ENCODE assay signal across 21 mouse cellular contexts in genomic region chr14:103647981-103648380, GRCm38 (mm10). TPM values are rescaled to one million over a fixed set of nuclear protein-coding genes. Genes with fewer than 3 reads are reported as not detected.
DNase-seq lines count a peak whose midpoint lies in the region; ATAC-seq and TF ChIP-seq lines count a peak whose summit lies in the region.
"Had no signal": no experiment of that assay in that cellular context is flagged by ENCODE, and none has a peak within 500 bp of the region (broad histone marks: within the 10 kb centered on the region; RNA-seq: fewer than 3 reads in every experiment).

No protein-coding gene starts in this region.

- DNase-seq in heart, adult 11 months: peak; percentile 9
- DNase-seq in heart, postnatal 10 days: no peak
- DNase-seq in forebrain, embryonic 11.5 days (ENCODE audit: low spot score): no peak
- DNase-seq in midbrain, embryonic 10.5 days (ENCODE audit: low spot score): no peak
- no peak for DNase-seq in lung, adult 2 months
- DNase-seq in Muller cell, postnatal 12 days (ENCODE audit: inconsistent ontology term): no peak
- DNase-seq in thymus, postnatal 10 days (ENCODE audit: low spot score in 2 of 2): no peak
- DNase-seq: adrenal gland, postnatal 14 days; heart, adult 2 months; layer of hippocampus, adult 9-11 months; liver, postnatal 0 days had no signal

- H3K4me1 ChIP-seq in forebrain, embryonic 11.5 days (replicated peaks; ENCODE audit: control insufficient read depth, insufficient read depth, low read length): peaks cover 7% of the 10 kb centered on the region
- peaks cover 54% of the 10 kb centered on the region for H3K4me1 ChIP-seq in midbrain, embryonic 10.5 days
- H3K4me1 ChIP-seq in neural tube, embryonic 15.5 days: peaks cover 34% of the 10 kb centered on the region
- H3K4me1 ChIP-seq in lung, adult 2 months (ENCODE audit: control insufficient read depth, insufficient read depth, low read length): 0 out of 2 replicates have a peak, but pooled peaks cover 2% of the 10 kb centered on the region

- no peak for ATAC-seq in forebrain, embryonic 11.5 days (replicated peaks; ENCODE audit: low FRiP score)
- no peak for ATAC-seq in neural tube, embryonic 15.5 days (ENCODE audit: low FRiP score)
- ATAC-seq: activated CD4-positive, CD25-positive, alpha-beta regulatory T cell, adult 4 months; hindbrain, postnatal 0 days; intestine, postnatal 0 days; liver, postnatal 0 days; Patski had no signal

- H3K9me3 ChIP-seq in forebrain, embryonic 11.5 days (ENCODE audit: control insufficient read depth, low read length): no peaks in the 10 kb centered on the region
- no peaks in the 10 kb centered on the region for H3K9me3 ChIP-seq in midbrain, embryonic 10.5 days (replicated peaks)
- no peaks in the 10 kb centered on the region for H3K9me3 ChIP-seq in neural tube, embryonic 15.5 days (replicated peaks)
- H3K9me3 ChIP-seq: embryonic facial prominence, embryonic 15.5 days; kidney, embryonic 15.5 days; limb, embryonic 10.5 days; megakaryocyte, embryonic 14.5 days had no signal

- H3K9ac ChIP-seq in forebrain, embryonic 11.5 days (ENCODE audit: low read length): peak overlapping the region; percentile 5; the same call in 1 of the 2 replicates
- H3K9ac ChIP-seq in neural tube, embryonic 15.5 days (replicated peaks): no peak overlapping the region
- H3K9ac ChIP-seq: embryonic facial prominence, embryonic 15.5 days; kidney, embryonic 15.5 days; liver, postnatal 0 days had no signal

- H3K4me3 ChIP-seq in forebrain, embryonic 11.5 days (ENCODE audit: low read depth, low read length): no peak overlapping the region
- no peak overlapping the region for H3K4me3 ChIP-seq in midbrain, embryonic 10.5 days
- no peak overlapping the region for H3K4me3 ChIP-seq in neural tube, embryonic 15.5 days (replicated peaks)
- no peak overlapping the region for H3K4me3 ChIP-seq in lung, adult 2 months (replicated peaks; ENCODE audit: extremely low read depth, low read depth, low read length)
- H3K4me3 ChIP-seq: embryonic facial prominence, embryonic 15.5 days; heart, adult 2 months; left cerebral cortex, adult 2 months; limb, embryonic 10.5 days; megakaryocyte, embryonic 14.5 days had no signal

- no peak for TF ChIP-seq POLR2A in lung, adult 2 months (IDR thresholded peaks at IDR 0.05; ENCODE audit: borderline replicate concordance, extremely low read depth, low read depth, low read length)

- 24% methylated on average over 2 of the region's 2 CpGs for WGBS in forebrain, embryonic 11.5 days
- 61% methylated on average over 2 of the region's 2 CpGs for WGBS in midbrain, embryonic 10.5 days
- WGBS in neural tube, embryonic 15.5 days: 37% methylated on average over 2 of the region's 2 CpGs
- WGBS in lung, adult 2 months: 85% methylated on average over 2 of the region's 2 CpGs

- no peak overlapping the region for H3K4me2 ChIP-seq in forebrain, embryonic 11.5 days (ENCODE audit: low read depth, low read length, severe bottlenecking)
- H3K4me2 ChIP-seq in neural tube, embryonic 15.5 days: peak overlapping the region; percentile 75; the same call in 1 of the 2 replicates
- H3K4me2 ChIP-seq: embryonic facial prominence, embryonic 15.5 days had no signal

- no peak for TF ChIP-seq CTCF in lung, adult 2 months (IDR thresholded peaks at IDR 0.05; ENCODE audit: insufficient read depth, low read length)

- intact Hi-C loops in heart, postnatal 10 days (cut with DNase I): no loop called here

- H3K36me3 ChIP-seq in forebrain, embryonic 11.5 days (ENCODE audit: control insufficient read depth, insufficient read depth, low read length): no peaks in the 10 kb centered on the region
- no peaks in the 10 kb centered on the region for H3K36me3 ChIP-seq in midbrain, embryonic 10.5 days
- H3K36me3 ChIP-seq in neural tube, embryonic 15.5 days: no peaks in the 10 kb centered on the region
- H3K36me3 ChIP-seq: embryonic facial prominence, embryonic 15.5 days; kidney, embryonic 15.5 days; limb, embryonic 10.5 days had no signal

- H3K27ac ChIP-seq in forebrain, embryonic 11.5 days (ENCODE audit: low read depth, low read length): peak overlapping the region; percentile 57; the same call in 1 of the 2 replicates
- peak overlapping the region; percentile 76 for H3K27ac ChIP-seq in midbrain, embryonic 10.5 days (replicated peaks)
- H3K27ac ChIP-seq in neural tube, embryonic 15.5 days (replicated peaks): peak overlapping the region; percentile 7; the same call in 1 of the 2 replicates
- H3K27ac ChIP-seq: embryonic facial prominence, embryonic 15.5 days; heart, adult 2 months; kidney, embryonic 15.5 days; left cerebral cortex, adult 2 months; limb, embryonic 10.5 days had no signal

- no peaks in the 10 kb centered on the region for H3K27me3 ChIP-seq in forebrain, embryonic 11.5 days (ENCODE audit: control insufficient read depth, insufficient read depth, low read length)
- no peaks in the 10 kb centered on the region for H3K27me3 ChIP-seq in midbrain, embryonic 10.5 days (ENCODE audit: low read depth, poor library complexity, severe bottlenecking)
- no peaks in the 10 kb centered on the region for H3K27me3 ChIP-seq in neural tube, embryonic 15.5 days (replicated peaks)

RNA-seq across cellular contexts. Expression of gene Slain1, which starts 2.0 kb away (rescaled TPM):
- under 1 TPM; 0.12 to 0.38 TPM for total RNA-seq in heart, postnatal 10 days (2021)
- polyA plus RNA-seq in forebrain, embryonic 11.5 days (2014; fragmentation: Nextera tagmentation; extraction: Ambion mirVana): 17.1 and 23.2 TPM in 2 replicates
- polyA plus RNA-seq in midbrain, embryonic 10.5 days (2016; fragmentation: Nextera tagmentation; extraction: Ambion mirVana): 4.6 and 8.3 TPM in 2 replicates
- polyA plus RNA-seq in neural tube, embryonic 15.5 days (2015; fragmentation: Nextera tagmentation; extraction: Ambion mirVana): 12.4 and 15.4 TPM in 2 replicates
- 5.0 and 6.5 TPM in 2 replicates for polyA plus RNA-seq in lung, adult 2 months (2012; rRNA removed)

Comparison
In these comparisons a context has a peak if more than half of its experiments do, and no peak if none do; other contexts are left out.
1. H3K27ac ChIP-seq: peak in every context shown above with its lines; median percentile 76 in midbrain, embryonic 10.5 days; 57 in forebrain, embryonic 11.5 days; 7 in neural tube, embryonic 15.5 days.